Mouse (Mus musculus) cerebellum, postnatal 25 days (tissue): ENCODE measurements around the gene Sec23ip.
A peak's percentile ranks its signal among the peaks of the same experiment; 100 is the strongest.
"Not testable (repeated sequence)": the region's sequence is repeated elsewhere in the genome, so short reads cannot be mapped to it uniquely, and the experiment has no call there.

Experiments
- DNase-seq, 2 experiments: peaks; one replicate each; pipeline ENCODE4 v3.0.0; 2021; ENCODE audit warnings: mixed read lengths in 2 of 2

Sec23ip gene

GRCm38 (mm10) chr7:128744684-128745485, at the start of gene Sec23ip:
Sec23ip (plus strand) TSS chr7:128744943.
- DNase-seq = peak; percentile 97 to 98

GRCm38 (mm10) chr7:128699959-128700358, 44.8 kb upstream of the Sec23ip start:
- DNase-seq = not testable (repeated sequence)

GRCm38 (mm10) chr7:128705735-128706134, 39.0 kb upstream of the Sec23ip start:
- peak; percentile 81 to 83 for DNase-seq

- no peak for DNase-seq
These were observed 26.8 kb upstream of the Sec23ip start for GRCm38 (mm10) chr7:128717991-128718390.

GRCm38 (mm10) chr7:128724761-128725160, 20.0 kb upstream of the Sec23ip start:
- DNase-seq = peak; percentile 64 to 77

- no peak for DNase-seq
These were observed 19.6 kb upstream of the Sec23ip start for GRCm38 (mm10) chr7:128725189-128725588.

- no peak for DNase-seq
These were observed 17.7 kb upstream of the Sec23ip start for GRCm38 (mm10) chr7:128726999-128727398.

- DNase-seq = no peak
These were observed 17.0 kb upstream of the Sec23ip start for GRCm38 (mm10) chr7:128727701-128728100.

- no peak for DNase-seq
These were observed 16.0 kb upstream of the Sec23ip start for GRCm38 (mm10) chr7:128728738-128729137.

GRCm38 (mm10) chr7:128731585-128731984, 13.2 kb upstream of the Sec23ip start:
- DNase-seq = no peak

- DNase-seq = no peak
These were observed 6.7 kb upstream of the Sec23ip start for GRCm38 (mm10) chr7:128738041-128738440.

GRCm38 (mm10) chr7:128739116-128739461, 5.7 kb upstream of the Sec23ip start:
- no peak for DNase-seq

- DNase-seq = peak in 1 of 2 experiments; percentile 68
These were observed 5.1 kb upstream of the Sec23ip start for GRCm38 (mm10) chr7:128739462-128740277.

- peak; percentile 98 to 99 for DNase-seq
These were observed 4.4 kb upstream of the Sec23ip start, which contains the start of gene Mcmbp for GRCm38 (mm10) chr7:128740334-128740733. Mcmbp (minus strand) TSS chr7:128740495.

GRCm38 (mm10) chr7:128743898-128744297, 845 bp upstream of the Sec23ip start:
- DNase-seq = no peak

GRCm38 (mm10) chr7:128746151-128746550, 1.4 kb downstream of the Sec23ip start:
- peak in 1 of 2 experiments; percentile 41 for DNase-seq

- DNase-seq = peak in 1 of 2 experiments; percentile 48
These were observed 4.0 kb downstream of the Sec23ip start for GRCm38 (mm10) chr7:128748758-128749157.

- peak; percentile 67 to 84 for DNase-seq
These were observed 5.6 kb downstream of the Sec23ip start for GRCm38 (mm10) chr7:128750296-128750695.

- no peak for DNase-seq
These were observed 7.3 kb downstream of the Sec23ip start for GRCm38 (mm10) chr7:128752012-128752411.

- DNase-seq = no peak
These were observed 10.7 kb downstream of the Sec23ip start for GRCm38 (mm10) chr7:128755396-128755795.

GRCm38 (mm10) chr7:128758948-128759347, 14.2 kb downstream of the Sec23ip start:
- no peak for DNase-seq

- DNase-seq = peak; percentile 36 to 64
These were observed 22.0 kb downstream of the Sec23ip start for GRCm38 (mm10) chr7:128766696-128767095.

- no peak for DNase-seq
These were observed 32.5 kb downstream of the Sec23ip start for GRCm38 (mm10) chr7:128777201-128777600.

- peak; percentile 49 to 77 for DNase-seq
These were observed 34.6 kb downstream of the Sec23ip start for GRCm38 (mm10) chr7:128779305-128779704.
